Mouse (Mus musculus) ES-E14 (cell line): ENCODE results near the gene Llgl2. TPM values are rescaled to one million over a fixed set of nuclear protein-coding genes. Genes with fewer than 3 reads are reported as not detected.

Source experiments
- DNase-seq: peaks from one replicate; pipeline ENCODE4 v3.0.0-alpha.2; 2013; ENCODE audit warnings: low read depth, low spot score
- H3K27ac ChIP-seq: 2 replicates; pipeline ENCODE4 v1.5.1; 2012; ENCODE audit warnings: low read depth, mild to moderate bottlenecking, low read length, moderate library complexity, mixed read lengths; ENCODE audit not compliant: poor library complexity, insufficient read depth, severe bottlenecking
- H3K36me3 ChIP-seq: 2 replicates; pipeline ENCODE4 v1.6.1; 2012; ENCODE audit warnings: mild to moderate bottlenecking, low read length, moderate library complexity, mixed read lengths; ENCODE audit not compliant: control insufficient read depth, poor library complexity, insufficient read depth, severe bottlenecking
- H3K4me1 ChIP-seq, 2 experiments: fragments of 150-350 bp in 1 of 2; sonication (generic) in 1 of 2; 2 replicates each; pipeline ENCODE4 v1.6.1; 2012; ENCODE audit warnings: low read length in 2 of 2, mild to moderate bottlenecking in 1 of 2, mixed read lengths in 1 of 2; ENCODE audit not compliant: control insufficient read depth in 2 of 2, insufficient read depth in 2 of 2, poor library complexity in 1 of 2
- H3K4me3 ChIP-seq, 2 experiments: fragments of 150-350 bp in 1 of 2; sonication (generic) in 1 of 2; 2 replicates each; pipeline ENCODE4 v1.5.1; 2012; ENCODE audit warnings: low read length in 2 of 2, low read depth in 1 of 2, mild to moderate bottlenecking in 1 of 2, mixed read lengths in 1 of 2; ENCODE audit not compliant: insufficient read depth in 1 of 2, poor library complexity in 1 of 2, severe bottlenecking in 1 of 2
- H3K9ac ChIP-seq: 2 replicates; pipeline ENCODE4 v1.6.1; 2012; ENCODE audit warnings: low read depth, mild to moderate bottlenecking, low read length, mixed read lengths; ENCODE audit not compliant: poor library complexity, insufficient read depth, severe bottlenecking
- H3K9me3 ChIP-seq: fragments of 150-350 bp; sonication (generic); 2 replicates; pipeline ENCODE4 v1.6.1; 2012; ENCODE audit warnings: low read depth, mild to moderate bottlenecking, low read length; ENCODE audit not compliant: control insufficient read depth, insufficient read depth
- CHD2 ChIP-seq: IDR thresholded peaks from 2 replicates; pipeline ENCODE4 v1.6.1; 2014; ENCODE audit warnings: mild to moderate bottlenecking, low read depth, low read length, inconsistent platforms
- HCFC1 ChIP-seq: IDR thresholded peaks from 2 replicates; pipeline ENCODE4 v1.6.1; 2012; ENCODE audit warnings: low read length, inconsistent platforms, borderline replicate concordance; ENCODE audit not compliant: insufficient read depth
- MAFK ChIP-seq: IDR thresholded peaks from 2 replicates; pipeline ENCODE4 v1.6.1; 2014; ENCODE audit warnings: mild to moderate bottlenecking, low read depth, low read length, inconsistent platforms; ENCODE audit not compliant: insufficient read depth
- ZC3H11A ChIP-seq: IDR thresholded peaks from 2 replicates; pipeline ENCODE4 v1.6.1; 2012; ENCODE audit warnings: low read depth, mild to moderate bottlenecking, inconsistent platforms, low read length, borderline replicate concordance
- ZNF384 ChIP-seq: IDR thresholded peaks from 2 replicates; pipeline ENCODE4 v1.6.1; 2012; ENCODE audit warnings: low read depth, low read length, inconsistent platforms
- in situ Hi-C, 2 experiments: fragments of 600-800 bp; cut with MboI; formaldehyde crosslinking; loops; one replicate each; pipeline ENCODE4 v1.15.1; 2025; ENCODE audit warnings: low sequenced_read_pairs in 2 of 2, inconsistent platforms in 1 of 2; ENCODE audit not compliant: unreplicated experiment in 2 of 2
- total RNA-seq: library from RNA; depleted of rRNA; stranded (reverse); fragments of 300-350 nt; gene quantifications from 2 replicates; pipeline ENCODE4 v1.2.3, GENCODE M21; 2012

The Llgl2 gene
- total RNA-seq, 1 experiment = 145 TPM

DNA sequence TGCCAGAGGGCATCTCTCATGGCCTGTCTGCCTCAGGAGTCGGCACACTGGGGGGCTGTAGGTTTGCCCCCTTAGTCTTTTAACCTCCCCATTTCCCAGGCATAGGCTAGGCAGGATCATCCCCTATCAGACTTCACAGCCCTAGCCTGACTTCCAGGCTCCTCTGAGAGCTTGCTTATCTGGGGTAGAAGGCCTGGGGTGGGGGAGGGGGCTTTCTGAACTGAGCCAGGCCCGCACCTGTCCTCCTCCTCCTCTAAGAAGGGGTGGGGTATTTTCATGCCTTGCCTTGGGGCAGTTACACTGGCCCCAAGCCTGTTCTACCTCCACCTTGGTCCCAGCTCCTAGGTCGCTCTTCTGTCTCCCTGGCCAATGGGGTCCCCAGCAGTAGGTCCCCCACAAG lies 7.7 kb downstream of the Llgl2 start:
- peak; percentile 62 for DNase-seq
- TF ChIP-seq ZC3H11A (no peak), MAFK (no peak), CHD2 (no peak), HCFC1 (no peak), ZNF384 (no peak)
- peaks cover 16 to 63% of the 10 kb centered on the region in 2 experiments; a peak in 3 of 4 replicates for H3K4me1 ChIP-seq
- in situ Hi-C loops = no loop called here
- H3K9me3 ChIP-seq = no peaks in the 10 kb centered on the region
- H3K27ac ChIP-seq = peak overlapping the region; percentile 97
- H3K36me3 ChIP-seq = peaks cover 6% of the 10 kb centered on the region; the same call in 1 of the 2 replicates
- peak overlapping the region; percentile 28 to 61; a peak in 3 of 4 replicates for H3K4me3 ChIP-seq
- H3K9ac ChIP-seq = peak overlapping the region; percentile 25; the same call in 1 of the 2 replicates

DNA sequence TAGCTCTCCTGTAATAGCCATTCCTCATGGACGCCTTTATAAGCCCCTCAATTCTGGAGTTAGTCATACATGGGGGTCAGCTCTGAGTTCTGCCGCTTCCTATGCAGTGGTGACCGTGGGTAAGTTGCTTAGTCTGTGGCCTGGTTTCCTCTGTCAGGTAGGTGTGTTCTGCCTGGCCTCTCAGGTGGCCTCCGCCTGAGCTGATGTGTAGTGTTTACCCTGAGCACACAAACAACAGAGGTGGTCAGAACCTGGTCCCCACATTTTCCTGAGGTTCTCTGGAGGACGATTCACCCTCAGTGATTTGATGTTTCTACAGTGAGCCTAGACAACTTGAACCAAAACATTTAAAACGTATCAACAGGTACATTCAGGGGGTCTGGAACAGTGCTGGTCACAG lies 8.2 kb downstream of the Llgl2 start:
- TF ChIP-seq ZNF384 = no peak
- no peak for TF ChIP-seq MAFK
- TF ChIP-seq ZC3H11A = no peak
- no peak for TF ChIP-seq HCFC1
- in situ Hi-C loops = no loop called here
- peaks cover 6% of the 10 kb centered on the region; the same call in 1 of the 2 replicates for H3K36me3 ChIP-seq
- peaks cover 17 to 64% of the 10 kb centered on the region in 2 experiments; a peak in 3 of 4 replicates for H3K4me1 ChIP-seq
- H3K9me3 ChIP-seq = no peaks in the 10 kb centered on the region
- H3K27ac ChIP-seq = peak overlapping the region; percentile 97; the same call in 1 of the 2 replicates
- no peak for DNase-seq
- H3K4me3 ChIP-seq = peak overlapping the region; percentile 24 to 61; a peak in 2 of 4 replicates
- peak overlapping the region; percentile 25; the same call in 1 of the 2 replicates for H3K9ac ChIP-seq

GRCm38 (mm10) chr11:115832523-115832922 lies 8.7 kb downstream of the Llgl2 start:
- in situ Hi-C loops = no loop called here
- TF ChIP-seq MAFK = no peak
- no peak for TF ChIP-seq CHD2
- TF ChIP-seq ZC3H11A = no peak
- TF ChIP-seq HCFC1 = no peak
- H3K36me3 ChIP-seq = peaks cover 8% of the 10 kb centered on the region; the same call in 1 of the 2 replicates
- peak overlapping the region; percentile 25; the same call in 1 of the 2 replicates for H3K9ac ChIP-seq
- H3K27ac ChIP-seq = peak overlapping the region; percentile 97; the same call in 1 of the 2 replicates
- peaks cover 20 to 65% of the 10 kb centered on the region in 2 experiments; a peak in 3 of 4 replicates for H3K4me1 ChIP-seq
- no peaks in the 10 kb centered on the region for H3K9me3 ChIP-seq
- peak overlapping the region; percentile 24 to 61; a peak in 2 of 4 replicates for H3K4me3 ChIP-seq
- peak; percentile 44 for DNase-seq

DNA sequence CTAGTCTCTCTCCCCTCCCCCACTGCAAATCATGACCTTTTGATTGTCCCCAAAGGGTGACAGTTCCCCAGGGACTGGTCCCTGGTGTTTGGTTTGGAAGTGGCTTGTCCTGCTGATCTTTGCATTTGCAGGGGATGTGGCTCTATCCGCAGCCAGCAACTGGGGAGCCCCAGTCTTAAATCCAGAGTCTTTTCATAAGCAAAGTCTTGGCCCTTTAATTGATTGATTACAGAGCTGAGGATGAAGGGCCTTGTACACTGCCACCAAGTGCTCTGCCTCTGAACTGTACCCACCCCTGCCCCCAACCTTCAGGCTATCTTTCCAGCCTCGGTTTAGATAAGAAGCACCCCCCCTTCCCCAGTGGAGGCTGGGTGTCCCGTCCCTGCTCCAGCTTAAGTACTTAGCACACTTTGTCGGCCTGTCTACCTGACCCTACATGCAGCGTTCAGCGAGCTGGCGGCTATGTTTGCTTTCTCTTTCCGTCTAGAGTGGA lies 9.2 kb downstream of the Llgl2 start:
- H3K4me3 ChIP-seq = peak overlapping the region; percentile 10 to 61; a peak in 2 of 4 replicates
- H3K9ac ChIP-seq = peak overlapping the region; percentile 34; the same call in 1 of the 2 replicates
- H3K27ac ChIP-seq = peak overlapping the region; percentile 97; the same call in 1 of the 2 replicates
- in situ Hi-C loops = no loop called here
- peaks cover 20 to 71% of the 10 kb centered on the region in 2 experiments; a peak in 3 of 4 replicates for H3K4me1 ChIP-seq
- H3K36me3 ChIP-seq = peaks cover 14% of the 10 kb centered on the region; the same call in 1 of the 2 replicates
- TF ChIP-seq MAFK (no peak), ZNF384 (no peak), CHD2 (no peak), ZC3H11A (no peak), HCFC1 (no peak)
- no peaks in the 10 kb centered on the region for H3K9me3 ChIP-seq
- peak; percentile 22 for DNase-seq
